Mouse (Mus musculus) layer of hippocampus, adult 8-10 months (tissue): ENCODE data around the gene Edaradd. TPM values are rescaled to one million over a fixed set of nuclear protein-coding genes. Genes with fewer than 3 reads are reported as not detected.

Experiments
- DNase-seq, 2 experiments: peaks; one replicate each; pipeline ENCODE4 v3.0.0; 2022; ENCODE audit warnings: low spot score in 2 of 2
- total RNA-seq, 4 experiments: library from RNA; stranded (reverse); gene quantifications; 2 replicates each; pipeline ENCODE4 v1.2.4; 2022

The Edaradd gene
- total RNA-seq, 4 experiments from 2014 or later: 0.16 to 0.28 (median 0.21) TPM

GRCm38 (mm10) chr13:12460881-12461729 lies 59.1 kb downstream of the Edaradd start:
- peak; percentile 81 for DNase-seq

GRCm38 (mm10) chr13:12460443-12460842 lies 59.8 kb downstream of the Edaradd start:
- peak; percentile 59 to 62 for DNase-seq

- DNase-seq: no peak
Measured at GRCm38 (mm10) chr13:12456711-12457110, 63.5 kb downstream of the Edaradd start.

- no peak for DNase-seq
Measured at GRCm38 (mm10) chr13:12454686-12455390, 65.4 kb downstream of the Edaradd start.

GRCm38 (mm10) chr13:12453150-12453549 lies 67.1 kb downstream of the Edaradd start:
- DNase-seq: no peak

- peak; percentile 63 to 64 for DNase-seq
Measured at GRCm38 (mm10) chr13:12442008-12442587, 78.1 kb downstream of the Edaradd start.

GRCm38 (mm10) chr13:12440813-12441212 lies 79.4 kb downstream of the Edaradd start:
- no peak for DNase-seq

- no peak for DNase-seq
Measured at GRCm38 (mm10) chr13:12439586-12439985, 80.7 kb downstream of the Edaradd start.

GRCm38 (mm10) chr13:12433843-12434242 lies 86.4 kb downstream of the Edaradd start:
- no peak for DNase-seq

- no peak for DNase-seq
Measured at GRCm38 (mm10) chr13:12428556-12428955, 91.7 kb downstream of the Edaradd start.

Other genes starting within 250 kb of the Edaradd start
- gene Actn2, start 179.7 kb downstream of the Edaradd start, total RNA-seq: 10 to 100 TPM; 16.4 to 19.6 (median 17.7) TPM
- 10 to 100 TPM; 26.6 to 32.4 (median 28.3) TPM for gene Heatr1, start 125.4 kb downstream of the Edaradd start, total RNA-seq
- 10 to 100 TPM; 44.1 to 49.4 (median 45.2) TPM for gene Lgals8, start 55.5 kb downstream of the Edaradd start, total RNA-seq
- 10 to 100 TPM; 11.6 to 19.6 (median 14.3) TPM for gene Ero1lb, start 45.4 kb upstream of the Edaradd start, total RNA-seq